Mouse (Mus musculus): ENCODE data around the gene E2f4.

The E2f4 gene

GRCm38 (mm10) chr8:105293405-105293804, 4.1 kb upstream of the E2f4 start:
- in situ Hi-C loops (cut with MseI, MboI) = no loop called here

- in situ Hi-C loops (cut with MseI, MboI) = no loop called here
Observed at GRCm38 (mm10) chr8:105294776-105295175, 2.7 kb upstream of the E2f4 start.

- in situ Hi-C loops (cut with MseI, MboI) = no loop called here
Observed at GRCm38 (mm10) chr8:105295256-105295655, 2.2 kb upstream of the E2f4 start.

DNA sequence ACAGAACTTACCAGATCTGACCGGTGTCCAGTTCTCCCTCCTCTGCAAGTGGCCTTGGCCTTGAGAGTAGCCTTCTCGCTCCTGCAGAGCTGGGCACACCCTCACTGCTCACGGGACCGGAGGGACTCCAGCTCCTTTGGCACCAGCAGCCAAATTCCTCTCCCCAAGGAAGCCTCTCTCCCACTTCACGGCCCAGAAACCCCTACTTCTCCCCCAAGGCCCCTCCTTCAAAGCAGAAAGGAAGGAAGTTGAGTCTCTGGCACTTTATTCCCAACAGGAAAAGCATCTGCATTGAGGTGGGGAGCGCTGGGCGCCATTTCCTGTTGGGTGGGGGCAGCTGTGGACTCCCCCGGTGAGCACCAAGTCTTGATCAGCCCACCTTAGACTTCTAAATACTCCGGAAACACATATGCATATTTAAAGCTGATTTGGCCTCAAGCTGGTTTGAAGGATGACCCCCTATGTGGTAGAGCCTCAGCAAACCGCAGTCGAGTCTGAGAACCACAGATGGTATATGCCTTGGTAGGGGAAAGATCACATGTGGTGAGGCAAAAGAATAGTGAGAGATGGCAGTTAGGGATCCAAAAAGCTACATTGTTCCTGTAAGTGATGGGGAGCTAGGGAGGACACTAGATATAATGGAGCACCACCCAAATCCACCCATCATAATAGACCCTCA, 1.4 kb upstream of the E2f4 start, which contains the start of gene Exoc3l:
Gene Exoc3l, minus strand, starts transcription at position 207 of the 679 bp plus-strand sequence.
- in situ Hi-C loops (cut with MseI, MboI) = no loop called here

DNA sequence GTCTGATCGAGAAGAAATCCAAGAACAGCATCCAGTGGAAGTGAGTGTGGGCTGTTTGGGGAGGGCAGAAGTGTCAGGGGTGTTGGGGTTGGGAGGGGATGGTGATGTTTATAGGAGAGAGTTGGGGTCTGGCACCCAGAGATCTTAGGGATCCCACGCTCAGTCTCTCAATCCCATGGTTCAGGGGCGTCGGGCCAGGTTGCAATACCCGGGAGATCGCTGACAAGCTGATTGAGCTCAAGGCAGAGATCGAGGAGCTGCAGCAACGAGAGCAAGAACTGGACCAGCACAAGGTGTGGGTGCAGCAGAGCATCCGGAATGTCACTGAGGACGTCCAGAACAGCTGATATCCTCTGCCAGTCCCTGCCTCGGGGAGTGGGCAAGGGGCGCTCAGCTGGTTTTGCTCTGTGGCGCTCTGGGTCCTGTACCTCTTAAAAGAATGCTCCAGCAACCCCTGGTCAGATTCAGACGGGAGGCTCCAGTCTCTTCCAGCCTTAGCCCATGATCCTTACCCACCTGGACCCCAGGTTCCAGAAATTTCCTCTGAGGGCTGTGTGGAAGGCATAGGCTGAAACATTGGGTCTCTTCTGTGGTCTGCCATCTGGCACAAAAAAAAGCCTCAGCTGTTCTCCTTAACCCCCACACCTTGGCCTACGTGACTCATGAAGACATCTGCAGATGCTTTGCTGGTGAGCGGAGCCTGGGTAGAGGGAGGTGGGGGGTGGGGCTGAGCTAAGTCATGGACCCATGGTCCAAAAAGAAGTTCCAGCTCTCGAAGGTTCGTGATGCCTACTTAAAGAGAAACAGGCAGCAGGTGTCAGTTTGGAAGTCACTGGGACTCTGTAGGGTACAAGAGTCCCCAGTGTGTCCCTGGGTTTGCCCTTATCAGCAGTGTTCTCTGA, 1.1 kb downstream of the E2f4 start:
- in situ Hi-C loops (cut with MseI, MboI) = no loop called here

DNA sequence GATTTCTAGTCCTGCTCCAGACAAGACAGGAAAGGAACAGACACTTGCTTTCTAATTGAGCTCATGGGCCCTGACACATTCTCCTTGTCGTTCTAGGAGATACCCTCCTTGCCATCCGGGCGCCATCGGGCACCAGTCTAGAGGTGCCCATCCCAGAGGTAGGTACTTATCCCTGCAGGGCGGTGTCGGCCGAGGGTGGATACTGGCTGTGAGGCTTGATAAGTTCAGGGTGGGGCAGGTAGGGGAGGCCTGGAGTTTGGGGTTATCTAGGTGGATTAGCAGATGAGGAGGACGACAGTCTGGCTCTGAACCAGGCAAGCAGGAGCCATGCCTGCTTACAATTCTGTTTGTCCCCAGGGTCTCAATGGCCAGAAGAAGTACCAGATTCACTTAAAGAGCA, 2.5 kb downstream of the E2f4 start:
- in situ Hi-C loops (cut with MseI, MboI) = no loop called here

DNA sequence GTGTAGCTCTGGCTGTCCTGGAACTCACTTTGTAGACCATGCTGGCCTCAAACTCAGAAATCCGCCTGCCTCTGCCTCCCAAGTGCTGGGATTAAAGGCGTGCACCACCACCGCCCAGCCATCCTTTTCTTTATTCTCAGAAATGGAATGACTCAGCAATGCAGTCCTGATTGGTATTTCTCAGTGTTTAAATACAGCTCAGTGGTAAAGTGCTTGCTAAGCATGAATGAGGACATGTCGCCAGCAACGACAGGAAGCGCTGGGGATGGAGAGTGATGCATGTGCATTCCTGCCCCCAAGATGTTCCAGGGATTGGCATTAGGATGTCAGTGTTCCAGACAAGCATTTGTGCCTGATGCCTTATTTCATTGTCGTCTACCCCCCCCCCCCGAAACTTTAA, 5.9 kb downstream of the E2f4 start:
- in situ Hi-C loops (cut with MseI, MboI) = no loop called here

GRCm38 (mm10) chr8:105303874-105304273, 6.4 kb downstream of the E2f4 start:
- in situ Hi-C loops (cut with MseI, MboI) = no loop called here

DNA sequence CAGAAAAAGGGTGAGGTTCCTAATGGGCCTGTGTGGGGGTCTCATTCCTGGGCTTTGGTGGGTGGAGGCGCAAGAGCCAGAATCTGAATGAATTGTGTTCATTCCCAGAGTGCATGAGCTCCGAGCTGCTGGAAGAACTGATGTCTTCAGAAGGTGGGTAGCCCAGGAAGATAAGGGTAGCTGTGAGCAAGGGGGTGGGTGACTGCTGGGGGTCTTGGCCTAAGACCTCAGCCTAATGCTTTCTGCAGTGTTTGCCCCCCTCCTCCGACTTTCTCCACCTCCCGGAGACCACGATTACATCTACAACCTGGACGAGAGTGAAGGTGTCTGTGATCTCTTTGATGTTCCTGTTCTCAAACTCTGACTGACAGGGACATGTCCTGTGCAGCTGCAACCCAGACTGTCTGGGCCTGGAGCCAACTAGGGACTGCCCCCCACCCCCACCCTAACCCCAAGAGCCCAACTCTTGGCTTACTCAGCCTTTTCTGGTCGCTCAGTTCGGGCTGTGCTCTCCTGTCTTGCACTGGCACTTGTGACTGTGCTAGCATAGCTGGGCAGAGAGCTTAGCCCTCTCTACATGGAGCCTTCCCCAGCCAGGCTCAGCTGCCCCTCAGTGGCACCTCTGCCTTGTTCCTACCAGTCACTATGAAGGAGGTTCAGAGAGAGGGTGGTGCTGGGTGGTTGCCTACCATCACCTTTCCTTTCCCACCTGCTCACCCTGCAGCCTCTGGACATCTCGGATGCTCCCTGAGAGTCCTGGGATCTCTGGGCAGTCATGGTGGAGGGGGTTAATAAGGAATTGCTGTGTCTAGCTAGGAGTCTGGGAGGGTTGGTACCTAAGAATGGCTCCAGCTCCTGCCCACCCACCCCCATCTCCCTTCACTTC, 7.1 kb downstream of the E2f4 start:
- in situ Hi-C loops (cut with MseI, MboI) = no loop called here

DNA sequence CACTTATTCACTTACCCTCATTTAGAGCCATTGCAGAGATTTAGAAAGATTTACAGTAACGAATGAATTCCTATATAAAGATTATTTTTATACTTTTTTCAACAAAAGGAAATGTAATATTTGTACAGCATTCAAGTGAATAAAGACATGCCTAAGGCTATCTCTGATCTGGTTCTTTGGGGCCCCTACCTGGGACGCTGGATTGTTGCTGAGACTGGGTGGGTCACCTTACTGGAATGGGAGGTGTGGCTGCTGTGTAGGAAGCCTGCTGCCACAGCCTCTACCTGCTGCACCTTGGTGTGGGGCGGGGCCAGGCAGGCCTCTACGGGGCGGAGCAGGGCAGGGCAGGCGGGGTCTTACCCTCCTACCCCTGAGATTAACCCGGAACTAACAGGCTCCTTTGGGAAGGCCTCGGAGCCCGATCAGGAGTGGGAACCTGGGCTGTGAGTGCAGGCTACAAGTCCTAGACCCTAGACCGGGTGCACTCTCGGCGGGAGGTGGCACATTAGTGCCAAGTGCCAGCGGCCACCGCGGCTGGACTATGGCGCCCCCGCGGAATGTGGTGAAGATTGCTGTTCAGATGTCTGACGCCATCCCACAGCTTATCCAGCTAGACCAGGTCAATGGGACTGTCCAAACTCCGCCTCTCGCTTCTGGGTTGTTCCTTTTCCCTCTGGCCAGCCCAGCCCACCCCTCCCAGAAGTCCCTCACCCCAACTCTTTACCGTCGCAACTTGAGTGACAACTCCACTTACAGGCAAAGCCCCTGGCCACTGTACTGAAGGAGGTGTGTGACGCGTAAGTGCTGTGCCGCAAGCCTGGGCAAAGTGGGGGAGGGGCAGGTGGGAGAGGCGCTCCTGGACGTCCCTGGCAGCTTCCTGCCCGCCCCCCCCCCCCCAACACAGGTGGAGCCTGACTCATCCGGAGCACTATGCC, 8.0 kb downstream of the E2f4 start, which contains the start of gene Elmo3:
Gene Elmo3, plus strand, starts transcription at position 391 of the 935 bp plus-strand sequence.
- in situ Hi-C loops (cut with MseI, MboI) = no loop called here

- in situ Hi-C loops (cut with MseI, MboI) = no loop called here
Observed at GRCm38 (mm10) chr8:105306146-105306691, 8.8 kb downstream of the E2f4 start.

DNA sequence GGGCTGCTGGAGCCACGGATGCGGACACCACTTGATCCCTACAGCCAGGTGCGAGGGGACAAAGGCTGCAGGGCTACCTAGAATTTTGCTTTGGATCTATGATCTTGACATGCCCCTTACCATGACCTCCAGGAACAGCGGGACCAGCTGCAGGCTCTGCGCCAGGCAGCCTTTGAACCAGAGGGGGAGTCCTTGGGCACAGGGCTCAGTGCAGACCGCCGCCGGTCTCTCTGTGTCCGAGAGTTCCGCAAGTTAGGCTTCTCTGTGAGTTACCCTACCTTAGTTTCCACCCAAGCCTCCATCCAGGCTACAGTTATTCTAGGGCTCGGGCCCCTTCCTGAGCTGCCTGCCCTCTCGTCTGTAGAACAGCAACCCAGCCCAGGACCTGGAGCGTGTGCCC, 10.2 kb downstream of the E2f4 start:
- in situ Hi-C loops (cut with MseI, MboI) = no loop called here

DNA sequence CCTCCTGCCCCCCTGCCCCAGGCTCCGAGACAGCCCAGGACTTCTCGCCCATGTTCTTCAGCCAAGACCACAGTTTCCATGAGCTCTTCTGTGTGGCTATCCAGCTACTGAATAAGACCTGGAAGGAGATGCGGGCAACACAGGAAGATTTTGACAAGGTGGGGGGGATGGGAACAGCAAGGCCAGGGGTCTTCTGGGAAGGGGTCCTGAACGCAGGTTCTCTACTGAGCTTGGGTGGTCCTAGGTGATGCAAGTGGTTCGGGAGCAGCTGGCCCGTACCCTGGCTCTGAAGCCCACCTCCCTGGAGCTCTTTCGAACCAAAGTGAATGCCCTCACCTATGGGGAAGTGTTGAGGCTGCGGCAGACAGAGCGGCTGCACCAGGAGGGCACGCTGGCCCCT, 11.0 kb downstream of the E2f4 start:
- in situ Hi-C loops (cut with MseI, MboI) = no loop called here

GRCm38 (mm10) chr8:105309142-105309847, 11.8 kb downstream of the E2f4 start:
- in situ Hi-C loops (cut with MseI, MboI) = no loop called here

- in situ Hi-C loops (cut with MseI, MboI) = no loop called here
Observed at GRCm38 (mm10) chr8:105310118-105310517, 12.7 kb downstream of the E2f4 start.

DNA sequence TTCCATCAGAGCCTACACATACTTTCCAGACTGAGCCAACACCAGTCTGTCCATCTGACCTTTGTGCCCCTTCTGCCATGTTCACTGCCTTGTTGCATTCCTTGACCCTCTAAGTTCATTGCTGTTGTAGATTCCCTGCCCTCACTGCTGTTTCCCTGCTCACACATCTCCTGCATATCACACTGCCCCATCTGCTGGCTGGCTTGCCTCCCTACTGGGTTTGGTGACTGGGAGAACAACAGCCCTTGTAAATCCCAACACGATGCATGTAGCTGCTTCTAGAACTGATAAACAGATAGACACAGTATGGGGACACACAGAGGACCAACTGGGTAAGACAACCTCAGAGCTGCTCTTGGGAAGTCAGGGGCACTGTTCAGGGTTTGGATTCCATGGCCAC, 14.3 kb downstream of the E2f4 start:
- in situ Hi-C loops (cut with MseI, MboI) = no loop called here

DNA sequence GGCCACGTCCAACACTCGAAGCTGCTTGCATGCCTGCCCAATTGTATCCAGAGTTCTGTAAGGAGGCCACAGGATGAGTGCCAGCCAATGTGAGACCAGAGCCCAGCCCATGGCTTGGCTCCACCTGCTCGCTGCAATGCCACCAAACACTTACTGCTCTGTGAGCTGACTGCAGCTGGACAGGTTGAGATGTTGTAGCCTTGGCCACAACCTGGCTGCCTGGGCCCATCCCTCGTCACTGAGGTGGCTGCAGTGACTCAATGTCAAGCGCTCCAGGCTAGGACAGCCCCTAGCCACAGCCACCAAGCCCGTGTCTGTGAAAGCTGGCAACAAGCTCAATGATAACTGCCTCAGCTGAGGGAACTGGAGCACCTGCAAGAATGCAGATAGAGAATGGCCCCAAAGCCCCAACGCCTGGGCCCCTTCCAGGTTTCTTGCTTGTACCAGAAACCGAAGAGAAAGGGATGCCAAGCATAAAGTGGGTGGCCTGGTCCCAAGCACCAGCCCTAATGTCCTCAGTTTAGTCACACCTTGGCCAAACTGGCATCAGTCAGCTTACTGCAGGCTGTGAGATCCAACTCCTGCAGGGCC, 15.5 kb downstream of the E2f4 start:
- in situ Hi-C loops (cut with MseI, MboI) = no loop called here

DNA sequence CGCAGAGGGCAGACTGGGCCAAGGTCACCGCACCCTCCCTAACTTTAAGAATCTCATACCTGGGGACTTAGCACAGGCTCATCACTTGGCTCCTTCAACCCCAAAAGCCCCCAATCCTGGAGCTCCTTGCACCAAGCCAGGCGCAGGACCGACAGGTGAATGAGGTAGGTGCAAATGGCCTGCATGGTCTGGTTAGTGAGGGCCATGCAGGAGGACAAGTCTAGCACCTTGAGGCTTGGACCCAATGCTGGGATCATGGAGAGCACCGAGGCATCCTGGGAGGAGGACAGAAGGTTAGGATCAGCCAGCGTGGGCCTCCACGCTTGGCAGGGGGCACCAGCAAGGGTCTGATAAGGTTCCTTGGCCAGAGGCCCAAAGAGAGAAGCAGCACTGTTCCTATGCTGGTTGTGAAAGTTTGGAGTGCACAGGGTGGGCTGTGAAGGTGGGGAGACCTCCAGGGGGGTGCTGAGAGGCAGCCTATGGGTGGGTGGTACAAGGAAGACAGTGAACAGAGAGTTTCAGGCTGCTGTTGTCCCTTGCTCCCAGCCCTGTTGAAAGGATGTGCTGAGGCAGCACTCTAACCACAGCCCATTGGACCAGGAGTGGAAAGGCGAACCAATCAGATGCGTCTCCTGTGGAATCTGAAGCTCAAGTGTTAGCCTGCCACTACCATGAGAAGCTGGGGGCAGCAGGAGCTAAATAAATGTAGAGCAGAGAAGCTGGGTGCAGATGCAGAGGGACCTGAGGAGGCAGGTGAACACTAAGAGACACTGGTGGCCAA, 16.3 kb downstream of the E2f4 start:
- in situ Hi-C loops (cut with MseI, MboI) = no loop called here
